Mouse (Mus musculus) megakaryocyte, adult 5-6 weeks (primary cell): ENCODE measurements around the gene Dnah8. TPM values are rescaled to one million over a fixed set of nuclear protein-coding genes. Genes with fewer than 3 reads are reported as not detected.

ENCODE experiments used
- ATAC-seq: 2 replicates; pipeline ENCODE4 v1.8.0; 2016; ENCODE audit warnings: mild to moderate bottlenecking, inconsistent platforms; ENCODE audit not compliant: poor library complexity, severe bottlenecking
- total RNA-seq, 2 experiments: library from RNA; stranded (forward) in 1 of 2; stranded (reverse) in 1 of 2; fragments of 153-499, 151-499 nt in 1 of 2; fragments of 221-1000, 200-1000 nt in 1 of 2; gene quantifications; 2 replicates each; pipeline versions ENCODE4 v1.2.3 to v1.2.4; 2015 to 2017

Gene Dnah8
- total RNA-seq (2015) = 23.8 and 24.3 TPM in 2 replicates
- total RNA-seq (2017) = 35.7 and 43.9 TPM in 2 replicates

- peak; percentile 91 for ATAC-seq
Observed at GRCm38 (mm10) chr17:30624132-30624531, at the start of gene Dnah8. Gene Dnah8 (plus strand): TSS chr17:30624354.

DNA sequence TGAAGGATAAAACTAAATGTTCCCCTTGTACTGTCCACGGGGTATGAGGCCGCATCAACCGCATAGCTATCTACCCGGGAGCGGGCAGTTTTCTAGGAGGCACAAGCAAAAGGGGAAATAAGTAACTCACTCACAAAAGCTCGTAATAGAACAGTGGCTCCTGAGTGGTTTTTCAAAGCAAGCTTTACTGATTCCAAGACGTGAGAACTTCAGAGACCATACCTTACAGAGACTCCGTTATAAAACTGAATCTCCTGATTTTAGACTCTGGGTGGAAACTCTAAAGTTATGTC lies 49.4 kb upstream of the Dnah8 start:
- ATAC-seq = 0 out of 2 replicates have a peak, but pooled peaks have one; percentile 25

DNA sequence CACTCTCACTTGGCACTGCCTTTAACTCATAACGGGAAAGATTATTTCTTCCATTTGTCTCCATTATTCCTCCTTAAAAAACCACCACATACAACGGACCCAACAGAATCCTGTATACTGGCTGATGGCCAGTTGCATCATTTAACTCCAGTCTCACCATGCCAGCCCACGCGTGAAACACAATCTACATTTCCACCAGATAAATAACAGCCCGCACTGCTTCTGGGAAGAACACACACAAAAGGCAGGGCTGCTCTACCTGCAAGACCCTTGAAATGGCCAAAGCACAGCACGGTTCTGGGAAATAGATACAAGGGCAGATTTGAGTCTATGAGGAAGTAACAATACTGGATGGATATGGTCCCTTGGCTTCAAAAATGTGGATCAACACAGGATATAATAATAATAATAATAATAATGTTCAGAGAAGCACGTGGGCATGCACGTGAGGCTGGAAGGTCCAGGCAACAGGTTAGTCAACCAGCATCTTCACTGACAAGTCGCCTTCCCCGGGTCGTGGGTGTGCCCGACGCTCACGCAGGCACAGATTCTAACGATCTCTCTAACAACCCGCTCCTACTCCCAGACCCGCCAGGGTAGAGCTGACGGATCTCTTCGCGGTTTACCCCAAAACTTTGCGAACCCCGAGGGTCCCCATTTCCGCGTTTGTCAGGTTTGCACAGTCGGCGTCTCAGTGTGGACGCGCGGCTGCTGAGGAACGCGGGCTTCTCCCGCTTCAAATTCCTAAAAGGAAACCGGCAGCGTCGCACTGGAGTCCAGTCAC lies 48.8 kb upstream of the Dnah8 start:
- no peak for ATAC-seq

GRCm38 (mm10) chr17:30575941-30576773 lies 48.0 kb upstream of the Dnah8 start, which contains the start of gene Btbd9:
Gene Btbd9 (minus strand): TSS chr17:30576488.
- peak; percentile 92 for ATAC-seq

- no peak for ATAC-seq
Observed at GRCm38 (mm10) chr17:30576946-30577345, 47.2 kb upstream of the Dnah8 start.

GRCm38 (mm10) chr17:30580781-30581180 lies 43.4 kb upstream of the Dnah8 start:
- no peak for ATAC-seq

DNA sequence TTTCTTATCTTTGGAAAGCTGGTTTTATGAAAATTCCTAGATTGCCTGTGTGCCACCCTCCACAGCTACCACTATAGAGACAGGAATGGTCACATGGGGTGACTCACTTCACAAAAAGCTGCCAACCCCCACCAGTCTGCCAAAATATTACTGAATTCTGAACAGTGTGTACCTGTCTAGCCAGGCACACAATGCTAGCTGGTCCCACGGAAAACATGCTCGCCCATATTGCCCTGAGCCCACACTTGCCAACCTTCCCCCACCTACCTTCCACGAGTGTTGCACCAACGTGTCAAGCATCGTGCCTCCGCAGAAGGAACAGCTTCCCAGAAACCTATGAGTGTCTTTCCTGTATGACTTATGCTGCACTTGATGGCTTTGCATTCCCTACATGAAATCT lies 43.0 kb upstream of the Dnah8 start:
- ATAC-seq = no peak

GRCm38 (mm10) chr17:30582313-30582712 lies 41.8 kb upstream of the Dnah8 start:
- ATAC-seq = no peak

GRCm38 (mm10) chr17:30583258-30584001 lies 40.7 kb upstream of the Dnah8 start:
- no peak for ATAC-seq

- peak; percentile 51; the same call in 1 of the 2 replicates for ATAC-seq
Observed at GRCm38 (mm10) chr17:30590417-30591198, 33.5 kb upstream of the Dnah8 start.

GRCm38 (mm10) chr17:30594407-30594806 lies 29.7 kb upstream of the Dnah8 start:
- ATAC-seq = no peak

GRCm38 (mm10) chr17:30594846-30595245 lies 29.3 kb upstream of the Dnah8 start:
- no peak for ATAC-seq

DNA sequence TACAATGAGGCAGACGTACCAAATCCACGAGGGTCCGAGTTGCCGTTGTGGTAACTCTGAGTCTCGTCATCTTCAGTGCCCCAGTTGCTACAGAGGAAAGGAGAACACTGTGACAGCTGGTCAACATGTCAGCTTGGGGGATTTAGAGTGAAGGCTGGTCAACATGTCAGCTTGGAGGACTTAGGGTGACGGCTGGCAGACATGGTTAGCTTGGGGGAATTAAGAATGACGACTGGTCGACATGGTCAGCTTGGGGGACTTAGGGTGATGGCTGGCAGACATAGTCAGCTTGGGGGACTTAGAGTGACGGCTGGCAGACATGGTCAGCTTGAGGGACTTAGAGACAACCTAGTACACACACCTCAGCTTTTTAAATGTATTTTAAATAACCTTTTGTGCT lies 26.4 kb upstream of the Dnah8 start:
- no peak for ATAC-seq

DNA sequence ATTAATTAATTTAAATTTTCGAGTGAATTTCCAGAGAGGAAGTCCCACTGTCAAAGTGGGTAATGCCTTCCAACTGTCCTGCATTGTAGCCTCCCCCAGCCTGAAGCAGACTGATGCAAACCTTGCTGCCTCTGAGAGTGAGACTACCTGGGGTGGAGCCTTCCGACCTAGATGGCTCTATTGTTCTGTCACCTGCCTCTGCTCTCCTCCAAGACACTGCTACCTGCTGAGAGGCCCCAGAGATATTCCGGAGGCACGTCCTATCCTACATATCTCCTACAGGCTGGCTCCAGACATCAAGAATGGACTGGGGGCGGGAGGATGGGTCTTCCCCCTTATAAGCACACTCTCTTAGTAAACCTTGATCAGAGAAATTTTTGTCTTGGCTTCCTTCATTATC lies 25.9 kb upstream of the Dnah8 start:
- no peak for ATAC-seq

DNA sequence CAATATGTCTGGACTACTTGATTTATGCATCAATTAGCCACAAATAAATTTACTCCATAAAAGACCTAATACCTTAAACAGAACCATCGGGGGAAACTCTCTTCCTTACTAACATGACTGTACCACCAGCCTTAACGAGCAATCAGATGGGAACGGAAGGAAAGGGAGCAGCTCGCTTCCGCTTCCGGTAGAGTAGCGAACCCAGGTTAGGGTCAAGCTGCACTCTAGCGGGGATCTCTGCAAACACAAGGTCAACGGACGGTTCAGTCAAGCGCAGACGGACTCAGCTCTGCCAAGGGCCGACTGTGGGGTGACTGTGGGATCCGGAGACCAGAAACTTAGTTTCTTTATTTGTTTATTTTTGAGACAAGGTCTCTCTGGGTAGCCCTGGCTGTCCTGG lies 22.0 kb upstream of the Dnah8 start:
- ATAC-seq = no peak

GRCm38 (mm10) chr17:30604296-30604695 lies 19.9 kb upstream of the Dnah8 start:
- ATAC-seq = no peak

GRCm38 (mm10) chr17:30605001-30605400 lies 19.2 kb upstream of the Dnah8 start:
- no peak for ATAC-seq

GRCm38 (mm10) chr17:30606206-30606605 lies 17.9 kb upstream of the Dnah8 start:
- no peak for ATAC-seq

DNA sequence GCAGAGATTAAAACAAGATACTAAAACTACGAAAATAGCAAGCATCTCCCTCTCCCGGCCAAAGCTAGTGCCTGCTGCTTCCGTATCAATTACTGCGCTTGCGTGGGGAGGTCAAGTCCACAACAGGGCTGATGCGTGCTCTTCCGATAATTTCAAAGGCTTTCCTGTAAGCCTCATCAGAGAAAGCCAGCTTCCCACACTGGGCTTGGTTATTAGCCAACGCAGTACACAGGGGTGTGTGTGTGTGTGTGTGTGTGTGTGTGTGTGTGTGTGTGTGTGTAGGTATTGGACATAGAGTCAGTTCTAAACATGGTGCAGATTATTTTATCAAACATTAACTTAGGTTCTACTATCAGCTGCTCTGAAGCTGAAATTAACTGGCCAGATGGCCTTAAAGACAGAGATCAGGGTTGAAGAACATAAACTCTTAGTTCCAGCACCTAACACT lies 17.5 kb upstream of the Dnah8 start:
- ATAC-seq = no peak

- ATAC-seq = no peak
Observed at GRCm38 (mm10) chr17:30607330-30607729, 16.8 kb upstream of the Dnah8 start.
